Mouse (Mus musculus) small intestine, adult 2 months (tissue): ENCODE results near the gene Paqr6. TPM values are rescaled to one million over a fixed set of nuclear protein-coding genes. Genes with fewer than 3 reads are reported as not detected.

ENCODE experiments used
- H3K27ac ChIP-seq: fragments of 200-500 bp; 2 replicates; pipeline ENCODE4 v1.5.1; 2012; ENCODE audit warnings: low read depth, low read length, control low read depth, inconsistent platforms; ENCODE audit not compliant: insufficient read depth
- H3K27me3 ChIP-seq: fragments of 200-500 bp; 2 replicates; pipeline ENCODE4 v1.6.1; 2012; ENCODE audit warnings: mild to moderate bottlenecking, moderate library complexity, low read length, inconsistent platforms; ENCODE audit not compliant: control insufficient read depth, insufficient read depth
- H3K36me3 ChIP-seq: fragments of 200-500 bp; 2 replicates; pipeline ENCODE4 v1.6.1; 2012; ENCODE audit warnings: mild to moderate bottlenecking, low read length, control low read depth, inconsistent platforms; ENCODE audit not compliant: control insufficient read depth, insufficient read depth
- H3K4me1 ChIP-seq: fragments of 200-500 bp; 2 replicates; pipeline ENCODE4 v1.6.1; 2012; ENCODE audit warnings: low read length, inconsistent platforms, mixed read lengths; ENCODE audit not compliant: control insufficient read depth, insufficient read depth, insufficient read length
- H3K4me3 ChIP-seq: fragments of 200-500 bp; 2 replicates; pipeline ENCODE4 v1.5.1; 2012; ENCODE audit warnings: low read depth, mild to moderate bottlenecking, control low read depth, inconsistent platforms, low read length, moderate library complexity
- CTCF ChIP-seq: fragments of 200-500 bp; IDR thresholded peaks from 2 replicates; pipeline ENCODE4 v1.5.1; 2012; ENCODE audit warnings: low read depth, mild to moderate bottlenecking, control low read depth, inconsistent platforms, low read length, moderate library complexity, mixed read lengths; ENCODE audit not compliant: insufficient replicate concordance, insufficient read length; ENCODE audit errors: extremely low read depth
- POLR2A ChIP-seq: fragments of 200-500 bp; IDR thresholded peaks from 2 replicates; pipeline ENCODE4 v1.6.1; 2012; ENCODE audit warnings: low read depth, mild to moderate bottlenecking, control low read depth, inconsistent platforms, low read length, moderate library complexity
- WGBS: fragments of 180-500 bp; shearing (Covaris S2); methylation state at CpG from one replicate; pipeline ENCODE4 v1.1.7; 2018; 5-methylcytosine and 5-hydroxymethylcytosine counted together
- polyA plus RNA-seq: library from polyadenylated mRNA; depleted of rRNA; stranded (reverse); fragments of >200 nt; gene quantifications from 2 replicates; pipeline ENCODE4 v1.2.3, GENCODE M21; 2012

Paqr6 gene
- polyA plus RNA-seq, 1 experiment = 1.5 TPM

DNA sequence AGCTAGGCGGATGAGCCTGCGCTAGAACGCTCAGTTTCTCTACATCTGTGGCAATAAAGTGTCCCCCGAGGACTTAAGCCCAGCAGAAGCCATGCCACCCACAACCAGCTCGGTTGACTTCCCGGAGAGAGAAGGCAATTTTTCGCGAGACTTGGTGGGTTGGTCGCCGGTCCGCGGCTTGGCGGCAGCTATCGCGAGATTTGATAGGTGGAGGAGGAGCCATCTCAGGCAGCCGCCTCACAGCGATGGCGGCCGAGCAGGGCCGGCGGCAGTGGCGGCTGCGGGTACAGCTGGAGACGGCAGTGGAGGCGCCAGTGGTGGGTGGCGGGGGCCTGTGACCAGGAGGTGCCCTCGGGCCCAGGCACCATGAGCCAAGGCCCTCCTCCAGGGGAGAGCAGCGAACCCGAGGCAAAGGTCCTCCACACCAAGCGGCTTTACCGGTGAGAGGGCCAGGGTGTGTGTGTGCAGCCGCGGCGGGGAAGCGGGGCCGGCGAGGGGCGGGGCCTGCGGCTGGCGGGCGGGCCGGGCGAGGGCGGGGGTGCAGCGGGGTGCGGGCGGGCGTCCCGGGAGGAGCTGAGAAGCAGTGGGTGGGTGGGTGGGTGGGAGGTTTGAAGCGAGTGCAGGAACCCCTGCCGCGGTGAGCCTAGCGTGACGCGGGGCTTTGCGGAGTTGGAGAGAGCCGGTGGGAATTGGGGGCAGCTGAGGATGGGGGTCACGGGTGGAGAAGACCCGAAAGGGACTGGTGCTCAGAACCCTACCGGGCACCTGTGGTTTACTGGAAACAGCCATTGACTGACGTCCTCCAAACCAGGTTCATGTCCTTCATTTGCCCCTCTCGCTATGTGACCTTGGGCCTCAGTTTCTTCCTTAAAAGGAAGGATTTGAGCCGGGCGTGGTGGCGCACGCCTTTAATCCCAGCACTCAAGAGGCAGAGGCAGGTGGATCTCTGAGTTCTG, 28.0 kb upstream of the Paqr6 start, which contains the start of the genes Tmem79 and Smg5:
Tmem79 (minus strand) TSS at position 91 of the 956 bp plus-strand sequence.
Smg5 (plus strand) TSS at position 203 of the 956 bp plus-strand sequence.
- under 1% methylated on average over 59 of the region's 66 CpGs for WGBS

DNA sequence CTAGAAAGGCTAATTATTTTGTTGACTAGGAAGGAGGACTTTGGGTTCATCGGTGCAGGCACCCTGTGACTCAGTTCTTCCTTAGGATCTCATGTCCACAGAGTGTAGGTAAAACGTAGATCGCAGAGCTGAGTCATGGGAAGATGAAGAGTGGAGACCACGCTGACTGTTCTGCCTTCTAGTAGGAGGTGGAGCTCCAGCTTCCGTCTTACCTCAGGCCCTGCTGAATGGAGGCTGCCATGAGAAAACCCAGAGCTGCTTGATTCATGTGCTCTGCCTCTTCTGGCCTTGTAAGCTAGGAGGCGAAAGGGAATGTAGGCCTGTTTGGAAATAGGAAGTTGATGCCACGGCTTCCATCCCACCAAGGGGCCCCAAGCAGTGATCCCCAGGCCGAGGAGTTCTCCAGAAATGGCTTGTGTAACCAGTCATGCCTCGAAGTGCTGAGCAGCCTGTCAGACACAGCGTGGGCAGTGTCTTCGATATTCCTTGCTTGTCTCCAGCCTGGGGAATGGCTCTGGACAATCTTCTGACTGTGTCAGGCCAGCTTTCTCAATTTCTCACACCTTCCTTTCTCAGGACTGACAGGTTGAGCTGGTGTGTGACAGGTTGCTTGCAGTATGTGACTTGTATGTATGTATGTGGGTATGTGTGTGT, 26.9 kb upstream of the Paqr6 start:
- no peak overlapping the region for H3K4me3 ChIP-seq
- 50% methylated on average over 11 of the region's 11 CpGs for WGBS
- H3K27ac ChIP-seq = no peak overlapping the region

More for the DNA sequence above, 28.0 kb upstream of the Paqr6 start, which contains the start of the genes Tmem79 and Smg5:
- TF ChIP-seq POLR2A (no peak; the same call in none of the 2 replicates), CTCF (no peak)
- Histone ChIP-seq H3K27ac (peak within 1 kb of the TSS; percentile 99), H3K36me3 (0 out of 2 replicates have a peak, but pooled peaks cover 2% of the 10 kb centered on the region), H3K4me1 (peaks cover 16% of the 10 kb centered on the region), H3K4me3 (peak within 1 kb of the TSS; percentile 82), H3K27me3 (no peaks in the 10 kb centered on the region)

DNA sequence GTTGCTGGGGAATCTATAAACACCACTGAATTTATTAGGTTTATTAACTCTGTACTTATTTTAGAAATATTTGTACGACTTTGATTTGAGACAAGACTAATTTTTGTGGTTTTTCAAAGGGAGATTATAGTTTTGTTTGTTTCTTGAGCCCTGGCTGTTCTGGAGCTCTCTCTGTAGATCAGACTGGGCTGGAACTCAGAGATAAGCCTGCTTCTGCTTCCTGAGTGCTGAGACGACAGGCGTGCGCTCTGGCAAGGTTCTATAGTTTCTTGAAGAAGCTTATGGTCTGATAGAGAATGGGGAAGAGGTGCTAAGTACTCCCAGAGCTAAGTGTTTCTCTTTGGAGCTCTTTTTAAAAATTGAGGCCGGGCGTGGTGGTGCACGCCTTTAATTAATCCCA, 26.1 kb upstream of the Paqr6 start:
- peaks cover 17% of the 10 kb centered on the region for H3K36me3 ChIP-seq
- no peak for TF ChIP-seq POLR2A
- no peak for TF ChIP-seq CTCF
- H3K4me1 ChIP-seq = peaks cover 6% of the 10 kb centered on the region; the same call in 1 of the 2 replicates
- no peaks in the 10 kb centered on the region for H3K27me3 ChIP-seq
- H3K4me3 ChIP-seq = no peak overlapping the region
- H3K27ac ChIP-seq = no peak overlapping the region
- WGBS = 84% methylated on average over 7 of the region's 7 CpGs

More for the DNA sequence above, 26.9 kb upstream of the Paqr6 start:
- Histone ChIP-seq H3K4me1 (peaks cover 12% of the 10 kb centered on the region), H3K36me3 (peaks cover 11% of the 10 kb centered on the region), H3K27me3 (no peaks in the 10 kb centered on the region)
- no peak for TF ChIP-seq POLR2A

- H3K4me3 ChIP-seq = no peak overlapping the region
- no peaks in the 10 kb centered on the region for H3K27me3 ChIP-seq
- H3K27ac ChIP-seq = no peak overlapping the region
- 66% methylated on average over 3 of the region's 3 CpGs for WGBS
- H3K36me3 ChIP-seq = peaks cover 24% of the 10 kb centered on the region
- H3K4me1 ChIP-seq = peaks cover 6% of the 10 kb centered on the region; the same call in 1 of the 2 replicates
- TF ChIP-seq POLR2A (no peak), CTCF (no peak)
Observed at GRCm38 (mm10) chr3:88339006-88339405, 25.4 kb upstream of the Paqr6 start.

- TF ChIP-seq POLR2A (no peak), CTCF (no peak)
- WGBS = 94% methylated on average over 13 of the region's 13 CpGs
- no peak overlapping the region for H3K4me3 ChIP-seq
- H3K4me1 ChIP-seq = no peaks in the 10 kb centered on the region
- peaks cover 92% of the 10 kb centered on the region for H3K36me3 ChIP-seq
- H3K27ac ChIP-seq = no peak overlapping the region
- no peaks in the 10 kb centered on the region for H3K27me3 ChIP-seq
Observed at GRCm38 (mm10) chr3:88350732-88351131, 13.7 kb upstream of the Paqr6 start.

GRCm38 (mm10) chr3:88352907-88353306, 11.5 kb upstream of the Paqr6 start:
- H3K27ac ChIP-seq = no peak overlapping the region
- H3K4me3 ChIP-seq = no peak overlapping the region
- H3K4me1 ChIP-seq = no peaks in the 10 kb centered on the region
- H3K36me3 ChIP-seq = peaks cover 92% of the 10 kb centered on the region
- 75% methylated on average over 9 of the region's 9 CpGs for WGBS
- H3K27me3 ChIP-seq = no peaks in the 10 kb centered on the region
- TF ChIP-seq CTCF (no peak), POLR2A (no peak)

GRCm38 (mm10) chr3:88354396-88355165, 9.8 kb upstream of the Paqr6 start:
- Histone ChIP-seq H3K36me3 (peaks cover 94% of the 10 kb centered on the region), H3K4me1 (no peaks in the 10 kb centered on the region), H3K4me3 (no peak overlapping the region), H3K27me3 (no peaks in the 10 kb centered on the region), H3K27ac (no peak overlapping the region)
- WGBS = 88% methylated on average over 8 of the region's 8 CpGs
- TF ChIP-seq POLR2A (no peak), CTCF (no peak)
